Mouse (Mus musculus) ovary, postnatal 14 days (tissue): Measurements from ENCODE around the gene Tmem117.
A peak's percentile ranks its signal among the peaks of the same experiment; 100 is the strongest.

Source experiments
- DNase-seq: peaks from one replicate; pipeline ENCODE4 v3.0.0; 2022; ENCODE audit warnings: low spot score

Tmem117 gene

GRCm38 (mm10) chr15:94649071-94649765 is 20.2 kb downstream of the Tmem117 start:
- DNase-seq: no peak

DNA sequence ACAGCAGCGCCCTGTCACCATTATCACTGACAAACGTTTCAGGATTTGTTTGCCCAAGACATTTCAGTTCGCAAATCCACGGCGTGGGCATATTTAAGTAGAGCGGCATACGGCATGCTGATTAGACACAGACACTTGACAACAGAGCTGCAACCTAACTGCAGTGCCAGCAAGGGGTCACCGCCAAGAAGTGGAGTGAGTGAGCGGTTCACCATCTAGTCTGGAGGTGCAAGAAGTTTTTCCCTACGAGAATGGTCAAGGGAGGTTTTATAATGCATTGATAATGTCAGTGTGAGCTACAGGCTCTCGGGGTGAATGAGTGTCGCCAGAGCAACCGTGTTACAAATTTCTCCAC is 20.7 kb downstream of the Tmem117 start:
- no peak for DNase-seq

DNA sequence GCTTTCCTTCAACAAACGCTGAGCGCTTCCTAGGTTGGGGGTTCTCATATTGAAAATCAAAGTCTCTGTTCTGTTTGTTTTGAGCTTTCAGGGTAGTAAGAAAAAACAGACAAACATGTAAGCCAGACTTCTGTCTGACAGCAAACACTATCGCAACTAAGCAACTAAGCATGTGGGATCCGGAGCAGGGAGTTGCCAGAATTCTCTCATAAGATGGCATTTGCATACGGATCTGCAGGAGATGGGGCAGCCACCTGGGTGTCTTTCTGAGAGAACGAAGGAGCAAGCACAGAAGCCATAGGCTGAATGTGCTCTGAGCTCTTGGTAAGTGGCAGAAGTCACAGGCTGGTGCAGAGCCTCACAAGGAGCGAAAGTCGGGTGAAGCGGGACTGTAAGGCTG is 22.3 kb downstream of the Tmem117 start:
- no peak for DNase-seq

GRCm38 (mm10) chr15:94651969-94652842 is 23.2 kb downstream of the Tmem117 start:
- no peak for DNase-seq

DNA sequence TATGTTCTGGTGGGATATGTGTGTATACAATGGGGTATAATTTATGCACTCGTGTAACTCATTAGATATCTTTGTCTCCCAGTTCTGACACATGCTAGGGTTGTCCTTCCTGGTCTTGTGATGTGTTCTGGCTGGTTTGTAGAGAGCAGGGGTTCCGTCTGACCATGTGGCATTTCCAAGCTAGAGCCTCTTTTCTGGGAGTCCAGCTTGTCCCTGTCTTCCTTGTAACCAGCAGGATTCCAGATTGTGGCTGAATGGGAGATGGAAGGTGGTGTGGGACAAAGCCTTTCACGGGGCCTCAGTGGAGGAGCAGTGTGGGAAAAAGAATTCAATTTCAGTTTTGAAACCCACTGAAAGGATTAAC is 23.8 kb downstream of the Tmem117 start:
- DNase-seq: no peak

GRCm38 (mm10) chr15:94655811-94656323 is 26.8 kb downstream of the Tmem117 start:
- DNase-seq: no peak

DNA sequence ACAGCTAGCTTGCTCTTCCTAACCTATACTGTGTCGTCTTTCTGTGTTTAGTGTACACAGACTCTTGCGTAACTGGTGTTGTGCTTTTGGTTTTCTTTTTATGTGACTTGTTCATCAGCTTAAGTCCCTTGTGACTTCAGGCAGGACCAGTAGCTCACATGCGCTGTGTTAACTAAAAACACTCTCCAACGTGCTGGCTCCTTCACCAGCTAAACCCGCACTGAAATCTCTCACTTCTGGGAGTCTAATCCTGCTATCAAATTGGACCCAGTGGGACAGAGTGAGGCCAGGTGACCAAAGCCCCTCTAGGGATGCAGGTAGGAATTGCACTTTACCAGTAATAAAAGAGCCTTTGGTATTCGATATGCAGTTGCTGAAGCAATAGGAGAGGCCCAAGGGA is 28.9 kb downstream of the Tmem117 start:
- no peak for DNase-seq

- no peak for DNase-seq
These were observed 29.5 kb downstream of the Tmem117 start for GRCm38 (mm10) chr15:94658392-94659111.

GRCm38 (mm10) chr15:94659112-94659437 is 30.0 kb downstream of the Tmem117 start:
- DNase-seq: no peak

DNA sequence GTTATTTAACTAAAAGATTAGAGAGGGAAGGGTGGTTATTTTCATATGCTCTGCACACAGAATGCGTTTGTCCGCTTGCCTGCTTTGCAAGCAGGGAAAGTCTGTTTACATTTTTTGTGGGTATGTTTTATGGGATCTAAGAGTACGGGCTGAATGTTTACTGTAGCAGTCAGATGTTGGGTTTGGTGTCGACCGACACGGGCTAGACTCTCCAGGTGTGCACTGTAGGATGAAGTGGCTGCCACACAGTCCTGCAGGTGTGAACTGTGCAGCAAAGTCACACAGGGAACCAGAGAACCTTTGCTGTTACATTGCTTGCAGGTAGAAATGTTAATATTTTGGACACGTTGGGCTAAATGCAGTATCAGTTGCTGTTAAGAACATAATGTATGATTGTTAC is 31.9 kb downstream of the Tmem117 start:
- no peak for DNase-seq

DNA sequence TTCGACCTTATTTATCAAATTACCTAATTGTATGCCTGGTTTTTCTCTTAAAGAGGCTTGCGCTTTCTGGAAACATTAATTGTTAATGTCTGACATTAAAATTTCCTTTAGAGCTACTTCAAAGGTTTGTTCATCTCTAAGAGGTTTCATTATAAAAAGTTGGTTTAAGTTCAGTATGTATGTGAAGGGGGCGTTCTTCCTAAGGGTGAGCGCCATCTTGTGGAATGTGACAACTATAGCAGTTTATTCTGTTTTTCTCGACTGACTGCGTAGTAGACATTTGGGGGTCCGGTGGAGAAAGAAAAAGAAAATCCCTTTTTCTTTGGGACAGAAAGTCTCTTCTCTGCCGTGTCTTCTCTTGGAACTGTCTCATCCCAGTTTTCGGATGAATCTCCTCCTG is 32.4 kb downstream of the Tmem117 start:
- DNase-seq: peak; percentile 12

- DNase-seq: no peak
These were observed 35.6 kb downstream of the Tmem117 start for GRCm38 (mm10) chr15:94664612-94665011.

DNA sequence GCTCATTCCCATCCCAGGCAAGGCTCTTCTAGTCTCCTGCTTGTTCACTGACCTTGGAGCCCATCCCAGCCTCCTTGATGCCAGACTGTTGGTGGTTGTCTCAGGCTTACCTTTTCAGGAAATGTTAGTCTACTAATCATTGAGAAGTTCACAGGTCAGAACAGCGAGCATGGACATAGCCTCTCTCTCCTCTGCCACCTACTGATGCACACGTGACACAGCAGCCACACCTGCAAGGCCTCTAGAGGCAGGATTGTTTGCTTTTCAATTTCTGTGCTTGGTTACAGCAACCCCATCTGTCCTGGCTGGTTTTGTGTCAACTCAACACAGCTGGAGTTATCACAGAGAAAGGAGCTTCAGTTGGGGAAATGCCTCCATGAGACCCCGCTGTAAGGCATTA is 52.1 kb downstream of the Tmem117 start:
- DNase-seq: no peak

DNA sequence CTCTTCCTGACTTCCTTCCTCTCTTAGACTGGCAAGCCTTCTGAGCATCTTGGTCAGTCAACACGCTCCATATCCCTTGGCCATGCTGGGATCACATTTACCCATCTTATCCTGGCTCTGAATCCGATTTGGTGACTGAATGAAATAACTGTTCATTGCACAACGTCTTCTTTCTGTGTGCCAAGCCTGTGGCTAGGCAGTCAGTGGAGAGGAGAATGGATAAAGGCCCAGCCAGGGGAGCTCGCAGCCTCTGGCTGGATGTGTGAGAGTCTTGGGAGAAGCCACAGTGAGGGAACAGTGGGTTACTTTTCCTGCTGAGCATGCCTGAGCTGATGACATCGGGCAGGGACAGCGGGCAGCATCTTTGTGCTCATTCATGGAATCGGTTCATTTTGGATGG is 55.2 kb downstream of the Tmem117 start:
- no peak for DNase-seq

DNA sequence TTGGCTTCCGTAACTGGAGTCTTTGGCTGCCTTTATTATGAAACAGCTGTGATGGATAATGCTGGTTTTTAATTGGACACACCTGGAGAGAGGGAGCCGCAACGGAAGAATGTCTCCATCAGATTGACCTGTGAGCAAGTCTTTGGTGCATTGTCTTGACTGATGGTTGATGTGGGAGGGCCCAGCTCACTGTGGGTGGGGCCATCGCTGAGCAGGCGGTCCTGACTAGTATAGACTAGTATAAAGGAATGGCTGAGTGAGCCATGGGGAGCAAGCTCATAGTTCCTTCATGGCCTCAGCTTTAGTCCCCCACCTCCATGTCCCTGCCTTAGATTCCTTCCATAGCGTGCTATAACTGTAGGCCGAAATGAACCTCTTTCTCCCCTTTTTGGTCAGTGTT is 58.1 kb downstream of the Tmem117 start:
- no peak for DNase-seq

- no peak for DNase-seq
These were observed 58.6 kb downstream of the Tmem117 start for GRCm38 (mm10) chr15:94687629-94688028.

GRCm38 (mm10) chr15:94689195-94689883 is 60.3 kb downstream of the Tmem117 start:
- no peak for DNase-seq

DNA sequence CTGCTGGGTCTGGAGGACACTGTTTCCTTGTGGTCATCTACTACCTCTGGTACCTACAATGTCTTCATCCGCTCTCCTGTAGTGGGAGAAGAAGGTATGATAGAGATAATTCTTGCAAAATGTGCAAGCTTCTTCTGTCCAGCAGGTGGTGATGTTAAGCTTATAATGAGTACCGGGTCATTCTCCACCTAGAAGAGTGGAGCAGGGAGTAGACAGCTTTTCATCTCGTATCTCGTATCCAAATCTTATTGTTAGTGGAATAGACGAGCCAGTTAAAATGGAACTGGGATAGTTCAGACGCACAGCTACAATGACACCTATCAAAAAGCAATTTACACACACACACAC is 60.8 kb downstream of the Tmem117 start:
- no peak for DNase-seq

DNA sequence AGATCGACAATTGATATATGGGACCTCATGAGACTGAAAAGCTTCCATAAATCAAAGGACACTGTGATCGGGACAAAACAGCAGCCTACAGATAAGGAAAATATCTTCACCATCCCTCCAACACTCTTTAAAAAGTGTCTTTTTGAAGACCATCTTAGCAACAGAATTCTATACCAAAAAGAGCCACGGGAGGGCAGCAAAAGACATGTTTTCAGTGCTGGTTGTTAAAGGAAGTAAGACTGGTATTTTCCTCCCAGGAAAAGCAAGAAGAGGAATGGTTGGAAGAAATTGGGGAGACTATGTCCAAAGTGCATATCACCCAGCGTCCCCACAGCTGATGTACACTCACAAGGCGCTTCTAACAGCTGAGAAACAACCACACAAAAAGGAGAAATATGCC is 93.7 kb downstream of the Tmem117 start:
- DNase-seq: peak; percentile 40

- DNase-seq: no peak
These were observed 103.1 kb downstream of the Tmem117 start for GRCm38 (mm10) chr15:94732104-94732503.

DNA sequence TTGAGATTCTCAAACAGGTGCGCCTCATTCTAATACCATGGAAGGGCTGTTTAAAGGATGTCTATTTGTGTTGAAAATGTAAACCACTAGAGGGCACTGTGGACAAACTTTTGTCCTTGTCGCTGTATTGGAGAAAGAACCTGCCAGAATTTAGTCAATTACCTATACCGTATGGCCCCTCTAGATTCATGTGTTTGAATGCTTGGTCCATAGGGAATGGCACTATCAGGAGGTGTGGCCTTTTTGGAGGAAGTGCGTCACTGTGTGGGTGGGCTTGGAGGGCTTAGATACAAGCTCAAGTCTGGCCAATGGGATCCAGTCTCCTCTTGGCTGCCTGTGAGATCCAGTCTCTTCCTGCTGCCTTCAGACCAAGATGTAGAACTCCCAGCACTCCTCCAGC is 140.2 kb downstream of the Tmem117 start:
- DNase-seq: no peak

- no peak for DNase-seq
These were observed 142.0 kb downstream of the Tmem117 start for GRCm38 (mm10) chr15:94770832-94771578.
